Mouse (Mus musculus) brain, embryonic 18.5 days (tissue): Measurements from ENCODE around the gene Trpm8.

Source experiments
- DNase-seq: peaks from one replicate; pipeline ENCODE4 v3.0.0-alpha.2; 2012; ENCODE audit warnings: low read depth, low spot score

Trpm8 gene

DNA sequence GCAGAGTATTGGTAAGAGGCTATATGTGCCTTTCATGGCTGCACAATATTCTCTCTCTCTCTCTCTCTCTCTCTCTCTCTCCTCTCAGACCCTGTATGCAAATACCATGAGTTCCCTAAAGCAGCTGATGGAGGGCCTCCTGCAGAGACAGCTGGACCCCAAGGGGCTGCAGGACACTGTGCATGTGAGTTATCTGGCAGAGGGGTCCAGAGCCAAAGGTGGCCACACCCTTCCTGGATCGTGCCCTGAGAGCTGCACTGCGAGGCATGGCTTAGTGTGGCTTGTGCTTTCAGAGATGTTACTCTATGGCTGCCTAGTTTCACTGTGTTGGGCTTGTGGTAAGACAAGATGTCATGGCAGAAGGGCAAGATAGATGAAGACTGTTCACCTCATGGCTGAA is 29.8 kb upstream of the Trpm8 start:
- no peak for DNase-seq

DNA sequence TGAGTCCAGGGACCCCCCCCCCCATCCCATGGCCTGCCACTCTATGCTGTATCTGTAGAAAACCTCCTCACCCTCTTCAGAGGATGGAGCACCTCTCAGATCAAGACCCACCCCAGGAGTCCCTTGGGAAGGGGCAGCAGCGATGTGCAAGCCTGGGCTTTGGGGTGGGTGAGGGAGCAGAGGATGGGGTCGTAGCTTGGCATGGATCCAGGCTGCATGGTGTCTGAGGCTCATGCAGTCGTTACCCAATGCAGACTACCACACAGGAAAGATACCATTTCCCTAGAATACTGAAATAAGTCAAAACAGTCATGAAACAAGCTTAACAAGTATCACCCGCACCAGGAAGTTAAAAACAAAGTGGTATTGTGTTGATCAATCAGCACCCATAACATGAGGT is 28.8 kb upstream of the Trpm8 start:
- DNase-seq: no peak

DNA sequence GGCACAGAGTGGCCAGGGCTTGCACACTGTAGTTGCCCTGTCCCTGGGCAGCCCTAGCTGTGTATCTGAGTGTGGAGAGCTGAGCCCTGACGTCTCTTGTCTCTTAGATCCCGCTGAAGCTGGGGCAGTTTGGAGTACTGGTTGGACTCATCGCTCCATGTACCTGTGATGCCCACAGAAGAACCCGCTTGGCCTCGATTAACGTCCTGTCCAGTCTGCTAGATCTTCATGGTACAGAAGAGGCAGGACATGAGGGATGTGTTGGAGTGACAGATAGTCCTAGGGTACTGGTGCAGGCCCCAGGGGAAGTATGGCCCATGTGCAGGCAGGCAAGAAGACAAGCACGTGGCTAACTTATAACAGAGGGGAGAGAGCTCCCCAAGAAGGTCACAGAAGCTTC is 27.9 kb upstream of the Trpm8 start:
- no peak for DNase-seq

DNA sequence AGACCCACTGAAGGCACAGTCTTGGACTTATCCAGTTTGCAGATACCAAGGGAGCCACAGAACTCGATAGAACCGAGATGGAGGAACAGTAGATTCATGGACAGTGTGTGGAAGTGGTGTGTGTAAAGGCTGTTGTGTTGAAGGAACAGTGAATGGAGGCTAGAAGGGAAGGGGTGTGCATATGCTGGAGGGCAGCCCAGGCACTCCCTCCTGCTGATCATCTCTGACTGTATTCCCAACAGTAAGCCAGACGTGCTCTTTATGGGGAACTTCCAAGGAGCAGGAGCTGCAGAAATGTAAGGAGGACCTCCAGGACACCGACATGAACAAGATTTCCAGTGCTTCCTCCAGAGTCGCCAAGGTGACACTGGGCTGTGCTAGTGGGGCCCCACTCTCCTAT is 27.4 kb upstream of the Trpm8 start:
- no peak for DNase-seq

DNA sequence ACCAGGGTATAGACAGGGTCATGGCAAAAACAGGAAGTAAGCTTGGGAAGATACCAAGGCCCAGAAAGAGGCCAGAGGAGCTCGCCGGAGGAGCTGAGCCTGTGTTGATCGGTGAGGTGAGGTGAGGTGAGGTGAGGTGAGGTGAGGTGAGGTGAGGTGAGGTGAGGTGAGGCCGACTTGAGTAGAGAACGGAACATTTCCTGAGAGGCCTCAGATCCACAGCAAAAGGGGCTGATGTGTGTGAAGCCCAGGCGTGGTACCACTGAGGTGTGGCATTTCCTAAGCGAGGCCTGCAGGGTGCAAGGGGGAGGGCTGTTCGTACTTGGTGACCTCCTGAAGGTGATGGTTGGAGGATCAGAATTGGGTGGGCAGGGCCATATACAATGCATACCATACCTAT is 24.4 kb upstream of the Trpm8 start:
- no peak for DNase-seq

DNA sequence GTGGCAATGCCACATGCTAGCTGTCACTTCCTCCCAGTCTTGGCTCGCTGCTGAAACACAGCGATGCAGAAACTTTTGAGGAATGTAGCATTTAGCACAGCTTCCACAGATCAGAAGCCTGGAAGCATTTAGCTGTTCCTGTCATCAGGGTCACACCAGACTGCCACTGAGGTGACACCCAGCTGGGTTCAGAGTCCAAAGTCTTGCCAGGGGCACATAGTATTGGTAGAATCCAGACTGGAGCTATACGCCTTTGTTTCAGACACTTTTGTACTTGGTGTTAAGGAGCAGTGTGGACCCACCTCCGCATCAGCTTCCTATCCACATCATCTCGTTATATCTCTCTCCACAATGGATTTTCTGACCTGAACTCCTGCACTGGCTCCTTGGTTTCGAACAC is 23.9 kb upstream of the Trpm8 start:
- no peak for DNase-seq

DNA sequence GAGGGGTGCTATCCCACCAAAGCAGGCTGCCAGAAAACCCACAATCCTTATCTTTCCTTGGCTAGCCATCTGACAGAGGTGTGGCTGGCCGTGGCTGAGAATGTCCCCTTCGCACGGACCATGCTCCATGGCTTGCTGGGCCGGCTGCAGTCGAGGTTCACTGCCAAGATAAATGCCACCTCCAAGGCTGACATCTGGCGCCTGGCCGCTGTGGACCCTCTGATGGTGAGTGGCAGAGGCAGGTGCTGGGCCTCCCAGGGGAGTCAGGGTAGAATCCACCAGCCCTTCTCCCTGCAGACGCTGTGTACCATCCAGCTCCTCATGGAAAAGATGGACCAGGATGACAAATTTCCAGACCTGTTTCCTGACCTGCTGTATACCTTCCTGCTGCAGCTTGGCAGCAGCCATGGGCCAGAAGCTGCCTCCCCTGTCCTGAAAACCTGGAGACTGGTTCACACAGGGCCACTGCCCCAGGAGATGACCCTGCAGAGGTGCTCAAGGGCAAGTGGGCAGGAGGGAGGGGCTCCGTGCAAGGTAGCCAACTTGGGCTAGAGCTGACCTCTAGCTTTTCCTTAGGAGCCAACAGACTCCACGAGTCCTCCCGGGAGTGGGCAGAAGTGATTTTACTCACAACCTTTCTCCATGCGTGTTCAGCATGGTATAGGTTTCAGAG is 22.5 kb upstream of the Trpm8 start:
- DNase-seq: no peak

DNA sequence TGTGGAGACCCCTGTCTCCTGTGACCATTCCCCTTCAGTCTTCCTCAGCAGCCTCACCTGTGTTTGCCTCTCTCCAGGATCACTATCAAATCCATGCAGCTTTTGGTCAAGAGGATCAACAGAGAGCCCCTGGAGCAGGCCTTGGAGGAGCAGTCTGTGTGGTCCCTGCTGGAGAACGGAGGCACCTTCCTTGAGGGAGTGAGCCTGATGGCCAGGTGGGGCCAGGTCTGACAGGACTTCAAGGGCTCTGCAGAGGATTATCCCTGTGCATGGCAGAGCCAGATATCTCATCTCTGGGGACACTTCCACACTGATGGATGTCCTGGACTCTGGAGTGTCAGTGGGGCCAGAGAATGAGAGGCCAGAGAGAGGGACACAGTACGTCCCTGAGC is 22.0 kb upstream of the Trpm8 start:
- no peak for DNase-seq

DNA sequence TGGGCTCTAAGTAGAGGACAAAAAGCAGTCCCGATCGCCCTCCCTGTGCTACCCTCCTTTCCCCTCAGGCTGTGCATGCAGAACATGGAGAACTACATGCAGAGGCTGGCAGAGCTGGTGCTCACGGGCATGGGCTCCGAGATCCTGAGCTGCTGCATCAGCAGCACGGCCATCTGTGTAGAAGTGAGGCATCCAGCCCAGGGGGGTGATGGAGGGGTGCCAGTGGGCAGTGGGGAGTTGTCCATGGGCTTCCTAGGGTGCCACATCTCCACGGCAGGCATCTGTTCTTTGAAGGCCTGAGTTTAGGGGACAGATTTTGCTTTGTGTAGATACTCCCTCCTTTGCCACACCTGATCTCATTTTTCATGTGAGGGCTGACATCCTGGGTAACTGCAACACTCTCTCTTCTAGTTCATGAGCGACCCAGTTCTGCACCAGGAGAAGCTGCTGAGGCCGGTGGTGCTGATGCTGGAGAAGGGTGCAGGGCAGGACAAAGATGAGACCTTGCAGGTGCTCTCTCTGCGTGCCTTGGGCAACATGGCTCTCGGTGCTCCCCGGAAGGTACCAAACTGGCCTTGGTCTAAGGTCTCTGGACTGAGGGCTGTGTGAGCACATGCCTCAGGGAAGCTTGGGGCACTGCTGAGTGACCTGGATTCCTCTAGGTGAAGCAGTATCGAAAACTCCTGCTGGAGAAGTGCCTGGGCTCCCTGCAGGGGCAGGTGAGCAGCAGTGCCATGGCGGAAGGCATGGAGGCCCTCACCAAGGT is 21.3 kb upstream of the Trpm8 start:
- no peak for DNase-seq

DNA sequence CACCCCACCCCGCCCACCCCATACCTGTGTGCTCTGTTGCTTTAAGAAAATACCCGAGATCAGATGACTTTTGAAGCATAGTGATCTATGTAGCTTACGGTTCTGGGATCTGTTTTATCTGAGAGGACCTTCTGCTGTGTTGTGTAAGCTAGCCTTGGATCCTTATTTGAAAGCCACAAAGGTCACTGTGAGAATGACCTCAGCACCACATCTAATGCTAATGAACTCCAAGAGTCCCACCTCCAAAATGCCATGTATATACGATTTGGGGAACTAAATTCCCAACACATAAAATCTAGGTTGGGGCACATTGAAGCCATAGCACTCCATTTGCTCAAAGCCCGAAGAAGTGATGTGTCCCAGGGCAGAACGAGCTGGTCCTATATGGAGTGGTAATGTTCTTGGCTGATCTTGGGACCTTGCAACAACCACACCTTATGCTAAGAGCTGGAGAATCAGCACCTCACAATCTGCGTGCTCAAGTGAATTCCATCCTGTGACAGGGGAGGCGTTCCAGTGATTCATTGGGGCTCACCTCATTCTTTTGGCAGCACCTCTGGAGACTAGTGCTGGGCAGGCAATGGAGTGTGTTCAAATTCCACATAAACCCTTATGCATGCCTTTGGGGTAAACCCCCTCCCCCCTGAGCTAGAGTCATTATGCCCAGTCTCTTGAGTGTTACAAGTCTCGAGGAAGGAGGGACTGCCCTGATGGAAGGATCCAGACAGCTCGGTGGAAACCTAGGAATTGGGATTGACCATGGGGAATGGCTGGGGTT is 20.4 kb upstream of the Trpm8 start:
- no peak for DNase-seq

DNA sequence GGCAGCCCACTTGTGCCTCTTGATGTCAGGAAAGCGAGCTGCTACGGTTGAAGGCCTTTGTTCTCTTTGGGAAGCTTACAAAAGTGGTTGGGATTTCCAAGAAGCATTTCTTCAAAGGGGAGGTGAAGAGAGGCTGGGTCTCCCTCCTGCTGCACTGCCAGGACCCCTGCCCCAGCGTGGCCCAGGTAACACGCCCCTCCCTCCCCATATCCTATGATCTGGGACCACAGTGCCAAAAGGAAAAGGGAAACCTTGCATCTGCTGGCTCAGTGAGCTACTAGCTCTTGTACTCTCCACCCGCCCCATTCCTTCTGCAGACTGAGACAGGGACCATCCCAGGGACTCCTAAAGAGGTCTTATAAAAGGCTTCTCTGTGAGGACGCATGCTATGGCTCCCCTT is 19.8 kb upstream of the Trpm8 start:
- no peak for DNase-seq

DNA sequence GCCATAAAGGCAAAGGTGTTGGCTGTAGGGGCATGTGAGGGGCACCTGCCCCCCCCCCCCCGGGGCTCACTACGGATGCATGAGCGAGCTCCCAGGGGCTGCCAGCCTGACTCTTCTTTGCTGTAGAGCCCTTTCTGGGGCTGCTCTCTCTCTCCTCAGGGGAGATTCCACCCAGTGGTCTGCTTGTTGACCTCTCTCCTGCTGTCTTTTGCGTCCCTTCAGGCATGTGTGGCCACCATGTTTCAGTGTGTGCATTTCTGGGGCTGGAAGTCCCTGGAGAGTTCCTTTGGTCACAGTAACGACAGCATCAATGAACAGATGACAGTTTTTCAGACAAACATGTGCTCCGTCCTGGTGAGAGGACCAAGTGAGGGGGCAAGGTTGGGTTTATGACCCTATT is 19.1 kb upstream of the Trpm8 start:
- DNase-seq: no peak

DNA sequence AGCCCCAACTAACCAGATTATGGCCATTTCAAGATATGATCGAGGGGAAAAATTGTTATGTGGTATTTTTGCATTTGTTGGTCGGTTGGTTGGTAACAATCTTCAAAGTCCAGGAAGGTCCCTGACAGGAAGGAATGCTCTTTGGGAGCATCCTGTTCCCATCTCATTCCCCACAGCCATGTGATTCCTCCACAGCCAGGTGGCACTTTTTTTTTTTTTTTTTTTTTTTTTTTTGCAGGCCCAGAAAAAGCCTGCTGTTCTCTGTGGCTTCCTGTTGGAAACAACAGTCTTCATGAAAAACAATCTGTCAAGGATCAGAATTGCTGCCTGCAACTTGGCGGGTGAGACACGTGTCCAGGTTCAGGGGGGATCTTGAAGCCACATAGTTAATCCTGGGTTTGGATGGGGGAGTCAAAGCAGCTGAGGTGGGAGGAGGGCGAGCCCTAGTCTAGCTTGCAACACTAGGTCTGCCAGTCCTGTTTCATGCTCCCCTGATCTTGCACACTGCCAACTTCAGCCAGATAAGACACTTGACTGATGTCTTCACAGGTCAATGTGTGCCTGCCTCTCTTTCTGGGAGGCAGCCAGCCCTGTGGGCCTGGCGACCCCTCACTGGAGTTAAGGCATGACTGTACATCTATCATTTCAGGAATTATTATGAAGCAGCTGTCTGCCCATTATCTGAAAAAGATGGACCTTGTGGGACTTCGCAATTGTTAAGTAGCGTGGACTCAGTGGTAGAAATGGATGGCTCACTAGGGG is 18.4 kb upstream of the Trpm8 start:
- DNase-seq: no peak

DNA sequence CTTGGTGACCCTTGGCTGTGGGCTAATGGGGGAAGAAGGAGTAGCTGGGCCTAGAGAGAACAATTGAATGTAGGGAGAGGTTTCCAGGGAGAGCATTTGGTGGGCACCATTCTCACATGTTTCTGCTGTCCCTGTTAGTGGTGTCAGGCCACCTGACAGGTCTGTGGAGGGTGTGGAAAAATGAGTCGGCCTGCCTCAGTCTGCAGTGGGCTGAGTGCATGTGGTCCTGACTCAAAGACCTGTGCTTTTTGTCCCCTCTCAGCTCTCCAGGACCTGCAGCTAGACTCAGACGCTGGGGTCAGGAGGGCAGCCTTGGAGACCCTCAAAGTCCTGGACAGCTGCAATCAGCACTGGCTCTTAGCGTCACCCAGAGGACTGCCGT is 17.8 kb upstream of the Trpm8 start:
- no peak for DNase-seq

DNA sequence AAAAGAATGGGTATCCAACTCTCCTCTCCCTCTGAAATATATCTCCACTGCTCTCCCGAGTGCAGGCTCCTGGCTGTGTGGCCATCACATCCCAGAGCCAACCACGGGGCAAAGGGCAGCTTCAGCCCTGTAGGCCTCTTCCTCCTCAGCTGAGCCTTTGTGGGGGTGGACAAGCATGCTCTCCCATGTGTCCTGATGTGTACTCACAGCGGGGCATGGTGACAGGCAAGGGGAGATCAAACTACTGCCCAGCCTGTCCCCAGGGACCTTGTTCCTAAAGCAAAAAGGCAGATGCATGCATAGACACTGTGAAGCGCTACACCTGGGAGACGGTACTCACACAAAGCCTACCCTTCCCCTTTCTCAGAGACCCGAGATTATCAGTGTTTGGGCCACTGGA is 17.3 kb upstream of the Trpm8 start:
- DNase-seq: no peak

DNA sequence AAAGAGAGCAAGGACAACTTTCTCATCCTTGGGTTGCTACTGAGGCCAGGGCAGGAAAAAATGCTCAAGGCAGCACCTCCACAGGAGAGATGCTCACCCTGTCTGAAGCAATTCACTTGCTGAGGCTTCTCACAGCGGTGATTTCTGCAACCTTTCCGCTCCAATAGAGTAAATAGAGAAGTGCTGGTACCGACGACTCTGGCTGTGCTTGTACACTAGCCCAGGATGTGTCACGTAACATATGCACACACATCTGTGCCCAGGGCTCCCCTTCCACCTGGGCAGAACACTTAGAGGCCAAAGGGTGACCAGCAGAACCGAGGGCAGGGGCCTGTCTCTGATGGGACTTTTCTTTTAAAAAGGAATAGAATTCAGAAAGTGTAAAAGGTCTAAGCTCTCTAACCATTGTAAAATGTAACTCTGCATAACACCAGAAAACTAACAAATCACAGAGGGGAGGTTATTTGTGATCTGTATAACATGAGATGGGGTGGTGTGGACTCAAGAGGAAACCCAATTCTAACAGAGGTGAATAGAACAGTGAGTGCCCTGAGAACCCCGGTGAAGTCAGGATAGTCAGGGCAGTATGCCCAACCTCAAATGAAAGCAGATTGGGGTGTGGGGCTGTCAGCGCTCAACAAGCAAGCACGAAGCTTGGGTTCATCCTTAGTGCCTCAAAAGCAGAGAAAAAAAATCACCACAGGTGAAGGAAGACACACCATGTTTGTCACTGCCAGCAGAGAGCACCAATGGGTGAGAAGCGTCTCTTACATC is 16.7 kb upstream of the Trpm8 start:
- DNase-seq: no peak

DNA sequence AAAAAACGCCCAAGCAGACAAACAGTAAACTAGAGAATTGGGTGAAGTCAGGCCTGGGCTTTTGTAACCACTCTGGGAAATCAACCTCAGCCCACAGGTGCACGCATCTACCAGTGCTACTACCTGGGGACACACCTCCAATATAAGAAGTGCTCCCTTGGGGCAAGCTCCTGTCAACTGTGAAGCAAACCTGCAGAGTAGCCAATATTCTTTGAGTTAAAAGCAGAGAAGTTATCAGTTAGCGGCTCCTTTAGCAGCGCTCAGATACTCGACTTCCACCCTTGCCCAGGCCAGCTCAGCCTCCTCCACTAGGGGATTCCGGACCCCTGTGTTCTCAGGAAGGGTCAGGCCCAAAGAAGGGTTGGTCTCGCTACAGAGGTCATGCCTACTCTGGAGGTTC is 15.8 kb upstream of the Trpm8 start:
- DNase-seq: no peak

DNA sequence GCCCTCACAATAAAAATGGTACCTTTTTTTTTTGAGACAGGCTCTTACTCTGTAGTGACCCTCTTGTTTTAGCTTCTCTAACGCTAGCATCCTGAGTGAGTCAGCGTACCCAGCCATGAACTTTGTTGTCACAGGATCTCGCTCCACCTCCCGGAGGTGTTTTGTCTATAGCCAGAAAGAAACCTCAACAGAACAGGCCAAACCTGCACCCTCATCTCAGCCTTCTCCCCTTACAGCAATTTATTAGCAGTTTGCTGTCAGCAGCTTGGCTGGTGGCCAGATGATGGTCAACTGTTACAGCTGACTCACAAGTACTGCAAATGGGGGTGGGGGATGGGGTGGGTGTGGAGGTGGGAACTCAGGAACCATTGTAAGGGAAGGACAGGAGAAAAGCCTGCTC is 15.2 kb upstream of the Trpm8 start:
- DNase-seq: no peak

DNA sequence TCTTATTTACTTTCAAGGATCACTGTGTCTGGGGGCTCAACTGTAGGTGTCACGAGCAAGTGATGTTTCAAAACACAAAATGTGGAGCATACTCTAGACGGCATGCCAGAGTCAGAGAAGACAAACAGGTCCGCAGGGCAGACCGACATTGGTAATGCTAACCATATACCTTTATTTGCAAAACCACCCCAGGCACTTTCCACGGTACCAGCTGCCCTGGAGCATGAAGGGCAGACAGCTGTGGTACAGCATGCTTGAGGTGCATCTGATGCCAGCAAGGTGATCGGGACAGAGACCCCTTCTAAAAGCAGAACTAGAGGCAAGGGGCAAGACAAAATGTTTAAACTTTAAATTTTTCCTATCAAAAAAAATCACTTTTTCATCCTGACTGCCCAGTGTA is 14.5 kb upstream of the Trpm8 start:
- DNase-seq: no peak

DNA sequence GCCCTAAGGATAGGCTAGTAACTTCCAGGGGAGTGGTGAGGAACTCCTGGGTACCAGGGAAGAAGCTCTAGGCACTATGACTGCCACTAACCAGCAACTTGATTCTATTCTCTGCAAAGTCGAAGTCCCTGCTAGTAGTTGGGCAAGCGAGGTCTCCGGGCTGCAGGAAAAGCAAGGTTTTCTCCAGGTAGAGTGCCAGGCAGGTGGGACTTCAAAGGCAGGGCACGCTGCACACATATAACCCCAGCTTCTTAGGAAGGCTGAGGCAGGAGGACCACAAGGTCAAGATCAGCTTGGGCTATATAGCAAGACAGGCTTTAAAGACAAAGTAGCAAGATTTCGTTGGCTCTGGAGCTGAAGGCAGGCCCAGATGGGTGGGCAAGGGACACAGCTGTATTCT is 13.7 kb upstream of the Trpm8 start:
- no peak for DNase-seq

DNA sequence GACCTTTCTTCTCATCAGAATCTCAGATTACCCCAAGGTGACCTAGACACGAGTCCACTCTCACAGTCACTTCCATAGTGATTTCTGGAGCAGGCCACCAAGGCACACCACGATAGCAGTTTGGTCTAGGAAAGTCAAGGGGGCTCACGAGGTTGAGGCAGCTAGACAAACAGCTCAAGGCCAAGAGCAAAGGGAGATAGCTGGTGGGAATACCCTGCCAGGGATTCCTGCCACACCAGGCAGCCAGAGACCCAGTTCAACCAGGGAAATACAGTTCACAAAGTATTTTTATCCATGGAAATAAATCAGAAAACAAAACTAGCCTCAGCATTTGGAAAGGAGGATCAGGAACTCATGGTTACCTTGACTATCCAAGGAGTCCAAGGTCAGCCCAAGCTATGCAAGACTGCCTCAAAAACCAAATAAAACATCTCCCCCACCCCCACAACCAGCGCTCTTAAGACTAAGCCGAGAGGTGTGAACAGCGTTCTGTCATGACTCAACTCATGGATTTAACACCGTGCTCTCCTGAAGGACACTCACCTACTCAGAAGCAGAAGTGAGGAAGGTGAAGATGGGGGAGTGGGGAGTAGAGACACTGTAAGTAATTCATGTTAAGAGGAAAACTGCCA is 13.1 kb upstream of the Trpm8 start:
- no peak for DNase-seq
